Comparison of ENCODE assay signal across 18 mouse cellular contexts in genomic region chr10:5159679-5160078, GRCm38 (mm10).
DNase-seq lines count a peak whose midpoint lies in the region; TF ChIP-seq lines count a peak whose summit lies in the region.
"Had no signal": no experiment of that assay in that cellular context is flagged by ENCODE, and none has a peak within 500 bp of the region (broad histone marks: within the 10 kb centered on the region; RNA-seq: fewer than 3 reads in every experiment).

No protein-coding gene starts in this region.

- no peak for TF ChIP-seq POLR2A in kidney, adult 2 months (IDR thresholded peaks at IDR 0.05; ENCODE audit: low read depth, low read length)

- peak overlapping the region; percentile 58 for H3K27ac ChIP-seq in gastrocnemius, adult 2 months
- H3K27ac ChIP-seq in kidney, adult 2 months (ENCODE audit: insufficient read depth, low read depth, low read length), result peak overlapping the region; percentile 55; the same call in 1 of the 2 replicates
- H3K27ac ChIP-seq: layer of hippocampus, adult 2 months; left cerebral cortex, adult 2 months; limb, embryonic 12.5 days; liver, embryonic 14.5 days had no signal

- WGBS in kidney, adult 2 months, result 27% methylated on average over 8 of the region's 8 CpGs

- intact Hi-C loops in gastrocnemius, adult 2 months (cut with DNase I), result loop anchor here (5.0 kb wide), 2 partner anchors 552 to 752 kb away; no protein-coding TSS in a partner anchor

- TF ChIP-seq CTCF in gastrocnemius, adult 2 months (IDR thresholded peaks at IDR 0.05), result no peak
- TF ChIP-seq CTCF in kidney, adult 2 months (conservative IDR thresholded peaks at IDR 0.05; ENCODE audit: insufficient read depth, insufficient read length, low read depth, low read length), result no peak

- H3K4me3 ChIP-seq in gastrocnemius, adult 2 months, result no peak overlapping the region
- no peak overlapping the region for H3K4me3 ChIP-seq in kidney, adult 2 months (ENCODE audit: insufficient read depth, low read depth, low read length)
- H3K4me3 ChIP-seq: erythroblast, embryonic 14.5 days; layer of hippocampus, adult 2 months; left cerebral cortex, adult 2 months; limb, embryonic 12.5 days had no signal

- DNase-seq in gastrocnemius, adult 2 months, result no peak
- DNase-seq in gastrocnemius, postnatal 4 days (ENCODE audit: low spot score in 2 of 2), result no peak
- DNase-seq in NIH3T3 (ENCODE audit: low read depth), result peak; percentile 76
- DNase-seq in kidney, adult 2 months, result peak; percentile 90
- peak; percentile 69 to 75 for DNase-seq in kidney, postnatal 25 days
- no peak for DNase-seq in B cell, adult 2 months
- DNase-seq in thymus, postnatal 0 days (ENCODE audit: low spot score), result no peak
- DNase-seq in urinary bladder, postnatal 25 days (ENCODE audit: low spot score), result no peak
- DNase-seq: adrenal gland, postnatal 25 days; cerebellum, postnatal 10 days; gastrocnemius, postnatal 36 days; retina, postnatal 1 day; thymus, postnatal 14 days had no signal

- no peaks in the 10 kb centered on the region; the same call in 1 of the 2 replicates for H3K36me3 ChIP-seq in kidney, adult 2 months (ENCODE audit: control insufficient read depth, insufficient read depth, low read length)
- H3K36me3 ChIP-seq: limb, embryonic 12.5 days had no signal

- H3K27me3 ChIP-seq in kidney, adult 2 months (replicated peaks; ENCODE audit: control insufficient read depth, insufficient read depth, low read length), result no peaks in the 10 kb centered on the region
- H3K27me3 ChIP-seq: limb, embryonic 12.5 days had no signal

- H3K4me1 ChIP-seq in kidney, adult 2 months (ENCODE audit: control insufficient read depth, insufficient read depth, low read length), result peaks cover 6% of the 10 kb centered on the region; the same call in 1 of the 2 replicates
- H3K4me1 ChIP-seq: limb, embryonic 12.5 days had no signal

Comparison
In these comparisons a context has a peak if more than half of its experiments do, and no peak if none do; other contexts are left out.
1. DNase-seq: peak in NIH3T3 (single experiment), kidney, adult 2 months (single experiment) and kidney, postnatal 25 days (2 of 2); none in gastrocnemius, adult 2 months (single experiment), gastrocnemius, postnatal 4 days (0 of 2), B cell, adult 2 months (0 of 2), thymus, postnatal 0 days (single experiment) and urinary bladder, postnatal 25 days (single experiment).